Mouse (Mus musculus) bone marrow, adult 2 months (tissue): ENCODE measurements around the gene Robo1. TPM values are rescaled to one million over a fixed set of nuclear protein-coding genes. Genes with fewer than 3 reads are reported as not detected.

Source experiments
- H3K27ac ChIP-seq: fragments of 200-500 bp; 2 replicates; pipeline ENCODE4 v1.5.1; 2012; ENCODE audit warnings: low read depth, mild to moderate bottlenecking, control low read depth, inconsistent platforms, low read length; ENCODE audit not compliant: control insufficient read depth, poor library complexity, insufficient read depth
- H3K4me1 ChIP-seq: fragments of 200-500 bp; 2 replicates; pipeline ENCODE4 v1.6.1; 2011; ENCODE audit warnings: low read length; ENCODE audit not compliant: control insufficient read depth, insufficient read depth
- H3K4me3 ChIP-seq: fragments of 200-500 bp; replicated peaks from 2 replicates; pipeline ENCODE3; 2011; ENCODE audit warnings: mild to moderate bottlenecking, low read depth, low read length, control low read depth; ENCODE audit not compliant: control insufficient read depth
- CTCF ChIP-seq: fragments of 200-500 bp; IDR thresholded peaks from 2 replicates; pipeline ENCODE4 v1.5.1; 2011; ENCODE audit warnings: low read length, control low read depth; ENCODE audit not compliant: control insufficient read depth, insufficient read depth
- POLR2A ChIP-seq: fragments of 200-500 bp; IDR thresholded peaks from 2 replicates; pipeline ENCODE4 v1.6.1; 2011; ENCODE audit warnings: low read depth, mild to moderate bottlenecking, control low read depth, low read length, borderline replicate concordance; ENCODE audit not compliant: control insufficient read depth
- WGBS: fragments of 180-500 bp; shearing (Covaris S2); methylation state at CpG from one replicate; pipeline ENCODE4 v1.1.7; 2018; 5-methylcytosine and 5-hydroxymethylcytosine counted together
- polyA plus RNA-seq: library from polyadenylated mRNA; stranded (reverse); fragments of >200 nt; gene quantifications from 2 replicates; pipeline ENCODE4 v1.2.4, GENCODE M21; 2011; ENCODE audit warnings: low replicate concordance; ENCODE audit not compliant: missing spikeins, insufficient read depth, insufficient read length

Gene Robo1
- polyA plus RNA-seq, 1 experiment, result 9.0 TPM

GRCm38 (mm10) chr16:73012926-73013325, 704.8 kb downstream of the Robo1 start:
- TF ChIP-seq POLR2A (no peak), CTCF (no peak)
- Histone ChIP-seq H3K4me1 (no peaks in the 10 kb centered on the region), H3K27ac (no peak overlapping the region), H3K4me3 (no peak overlapping the region)
- 87% methylated on average over 11 of the region's 11 CpGs for WGBS

DNA sequence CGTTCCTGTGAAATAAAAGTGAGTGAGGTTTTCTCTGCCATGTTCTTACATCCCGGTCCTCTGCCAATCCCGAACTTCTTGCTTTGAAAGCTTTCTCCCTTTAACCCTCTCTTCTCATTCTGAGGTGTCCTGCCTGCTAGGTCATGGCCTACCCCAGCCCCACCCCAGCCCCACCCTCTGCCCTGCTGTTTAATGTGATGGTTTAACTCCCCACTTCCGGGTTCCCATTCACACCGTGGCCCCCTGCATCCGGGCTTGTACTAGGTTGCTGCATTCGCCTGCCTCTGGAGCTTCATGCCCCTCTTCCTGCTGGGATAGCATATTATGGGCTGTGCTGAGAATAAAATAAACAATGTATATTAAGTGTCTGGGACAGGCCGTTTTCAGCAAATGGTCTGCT, 706.4 kb downstream of the Robo1 start:
- 68% methylated on average over 8 of the region's 8 CpGs for WGBS
- H3K27ac ChIP-seq, result no peak overlapping the region
- TF ChIP-seq POLR2A, result no peak
- TF ChIP-seq CTCF, result no peak
- H3K4me1 ChIP-seq, result no peaks in the 10 kb centered on the region
- H3K4me3 ChIP-seq, result no peak overlapping the region

DNA sequence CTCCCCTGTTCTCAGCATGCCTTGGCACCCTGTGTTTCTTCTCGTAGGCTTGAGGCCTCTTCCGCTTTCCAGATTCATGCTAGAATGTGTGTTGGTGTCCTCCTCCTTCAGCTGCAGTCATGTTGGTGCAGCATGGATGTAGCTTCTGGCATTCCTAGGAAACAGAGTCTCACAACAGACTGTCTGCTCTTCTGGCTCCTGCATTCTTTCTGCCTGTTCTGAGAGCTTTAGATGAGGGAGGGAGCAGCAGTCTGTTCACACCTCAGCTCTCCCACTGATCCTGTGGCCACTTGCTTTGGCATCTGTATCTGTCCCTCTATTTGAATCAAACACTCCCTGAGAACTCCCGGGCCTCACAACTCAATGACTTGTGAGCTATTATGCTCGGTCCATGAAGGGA, 707.9 kb downstream of the Robo1 start:
- TF ChIP-seq POLR2A, result no peak
- TF ChIP-seq CTCF, result no peak
- no peak overlapping the region for H3K4me3 ChIP-seq
- H3K27ac ChIP-seq, result no peak overlapping the region
- H3K4me1 ChIP-seq, result no peaks in the 10 kb centered on the region
- WGBS, result 86% methylated on average over 4 of the region's 4 CpGs

DNA sequence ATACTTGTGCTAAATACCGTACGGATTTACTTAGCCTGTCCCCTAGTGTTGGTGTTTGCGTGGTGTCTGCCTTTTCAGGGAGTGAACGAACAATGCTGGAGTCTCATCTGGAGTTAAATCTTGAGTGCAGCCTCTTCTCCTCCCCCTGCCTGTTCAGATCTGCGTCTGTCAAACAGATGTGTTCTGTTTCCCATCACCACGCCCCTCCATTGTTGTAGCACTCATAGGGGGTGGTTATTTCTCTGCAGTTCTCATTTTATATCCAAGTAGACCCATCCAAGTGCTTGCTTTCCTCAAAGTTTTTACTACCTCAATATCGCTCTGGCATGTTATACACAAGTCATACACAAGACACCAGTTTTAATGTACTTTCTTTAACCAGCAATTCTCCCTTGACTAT, 708.7 kb downstream of the Robo1 start:
- TF ChIP-seq CTCF (no peak), POLR2A (no peak)
- H3K4me1 ChIP-seq, result no peaks in the 10 kb centered on the region
- no peak overlapping the region for H3K4me3 ChIP-seq
- H3K27ac ChIP-seq, result no peak overlapping the region
- WGBS, result 82% methylated on average over 7 of the region's 7 CpGs

- WGBS, result 86% methylated on average over 13 of the region's 13 CpGs
- H3K4me1 ChIP-seq, result no peaks in the 10 kb centered on the region
- H3K27ac ChIP-seq, result no peak overlapping the region
- TF ChIP-seq CTCF (no peak), POLR2A (no peak)
- no peak overlapping the region for H3K4me3 ChIP-seq
Observed at GRCm38 (mm10) chr16:73024326-73024725, 716.2 kb downstream of the Robo1 start.

DNA sequence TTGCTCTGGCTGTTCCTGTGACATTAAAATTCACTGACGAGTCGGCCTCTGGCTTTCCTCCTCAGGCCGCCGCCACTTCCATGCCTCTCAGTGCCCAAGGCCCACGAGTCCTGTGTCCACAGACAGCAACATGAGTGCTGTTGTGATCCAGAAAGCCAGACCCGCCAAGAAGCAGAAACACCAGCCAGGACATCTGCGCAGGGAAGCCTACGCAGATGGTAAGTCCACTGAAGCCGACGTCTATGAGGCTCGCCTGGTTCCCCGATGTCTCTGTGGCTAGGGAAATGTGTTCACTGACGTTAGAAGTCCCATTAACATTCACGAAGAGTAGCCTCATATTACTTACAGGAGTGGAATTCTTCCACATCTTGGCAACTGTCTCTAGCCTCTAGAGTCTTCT, 719.6 kb downstream of the Robo1 start:
- 92% methylated on average over 14 of the region's 14 CpGs for WGBS

GRCm38 (mm10) chr16:73030999-73031398, 722.9 kb downstream of the Robo1 start:
- no peaks in the 10 kb centered on the region for H3K4me1 ChIP-seq

More for the DNA sequence above, 719.6 kb downstream of the Robo1 start:
- Histone ChIP-seq H3K4me3 (no peak overlapping the region), H3K27ac (no peak overlapping the region), H3K4me1 (no peaks in the 10 kb centered on the region)
- TF ChIP-seq POLR2A (no peak), CTCF (no peak)

DNA sequence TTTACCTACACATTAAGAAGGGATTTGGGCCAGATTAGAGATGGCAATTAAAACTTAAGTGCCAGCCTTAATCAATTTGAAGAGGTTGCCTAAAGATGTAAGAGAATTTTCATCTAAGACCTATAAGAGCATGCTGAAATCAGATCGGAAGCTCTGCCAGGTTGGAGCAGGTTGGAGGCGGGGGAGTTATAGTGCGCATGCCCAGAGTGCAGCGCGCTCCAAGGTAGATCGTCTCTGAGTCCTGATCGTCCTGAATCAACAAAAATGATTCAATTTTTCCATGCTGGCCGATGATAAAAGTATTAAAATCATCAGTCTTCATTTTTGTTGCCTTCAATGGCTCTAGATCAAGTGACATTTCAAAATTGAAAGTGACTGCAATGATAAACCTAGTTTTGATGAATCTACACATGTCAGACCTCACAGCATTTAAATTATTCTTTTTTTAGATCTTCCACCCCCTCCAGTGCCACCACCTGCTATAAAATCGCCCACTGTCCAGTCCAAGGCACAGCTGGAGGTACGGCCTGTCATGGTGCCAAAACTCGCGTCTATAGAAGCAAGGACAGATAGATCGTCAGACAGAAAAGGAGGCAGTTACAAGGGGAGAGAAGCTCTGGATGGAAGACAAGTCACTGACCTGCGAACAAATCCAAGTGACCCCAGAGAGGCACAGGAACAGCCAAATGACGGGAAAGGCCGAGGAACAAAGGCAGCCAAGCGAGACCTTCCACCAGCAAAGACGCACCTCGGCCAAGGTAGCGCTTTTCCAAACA, 727.3 kb downstream of the Robo1 start:
- no peak overlapping the region for H3K27ac ChIP-seq
- 86% methylated on average over 20 of the region's 20 CpGs for WGBS
- no peaks in the 10 kb centered on the region for H3K4me1 ChIP-seq
- H3K4me3 ChIP-seq, result no peak overlapping the region
- no peak for TF ChIP-seq POLR2A

More at GRCm38 (mm10) chr16:73030999-73031398, 722.9 kb downstream of the Robo1 start:
- H3K4me3 ChIP-seq, result no peak overlapping the region
- WGBS, result 69% methylated on average over 4 of the region's 4 CpGs
- H3K27ac ChIP-seq, result no peak overlapping the region
- no peak for TF ChIP-seq POLR2A

DNA sequence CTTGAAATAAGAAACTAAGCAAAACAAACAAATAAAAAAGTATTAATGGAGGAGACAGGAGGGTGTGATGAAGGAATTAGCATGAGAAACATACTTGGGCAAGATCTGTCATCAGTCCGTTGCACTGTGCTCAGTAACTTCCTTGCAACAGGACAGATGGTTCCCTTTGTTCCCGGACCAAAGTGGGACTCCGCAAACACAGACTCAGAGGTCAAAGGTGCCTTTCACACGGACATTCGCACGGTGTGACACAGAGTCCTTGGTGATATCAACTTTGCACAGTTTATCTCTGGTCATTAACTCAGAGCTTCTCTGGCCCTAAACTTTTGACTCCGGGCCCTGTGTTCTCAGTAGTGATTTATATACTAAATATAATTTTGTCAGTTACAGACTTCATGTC, 730.4 kb downstream of the Robo1 start:
- WGBS, result 83% methylated on average over 7 of the region's 7 CpGs
- H3K27ac ChIP-seq, result no peak overlapping the region
- no peaks in the 10 kb centered on the region for H3K4me1 ChIP-seq
- TF ChIP-seq POLR2A, result no peak
- TF ChIP-seq CTCF, result no peak
- no peak overlapping the region for H3K4me3 ChIP-seq
